Mouse (Mus musculus): ENCODE results near the gene Gmeb1.
"Not testable (repeated sequence)": the region's sequence is repeated elsewhere in the genome, so short reads cannot be mapped to it uniquely, and the experiment has no call there.

Gene Gmeb1

GRCm38 (mm10) chr4:132261514-132262357, at the start of gene Gmeb1:
TSS of gene Gmeb1 (minus strand) at chr4:132261602.
- in situ Hi-C loops (cut with MseI, MboI) = no loop called here

- in situ Hi-C loops (cut with MseI, MboI) = no loop called here
Observed at GRCm38 (mm10) chr4:132309849-132310472, 48.6 kb upstream of the Gmeb1 start.

DNA sequence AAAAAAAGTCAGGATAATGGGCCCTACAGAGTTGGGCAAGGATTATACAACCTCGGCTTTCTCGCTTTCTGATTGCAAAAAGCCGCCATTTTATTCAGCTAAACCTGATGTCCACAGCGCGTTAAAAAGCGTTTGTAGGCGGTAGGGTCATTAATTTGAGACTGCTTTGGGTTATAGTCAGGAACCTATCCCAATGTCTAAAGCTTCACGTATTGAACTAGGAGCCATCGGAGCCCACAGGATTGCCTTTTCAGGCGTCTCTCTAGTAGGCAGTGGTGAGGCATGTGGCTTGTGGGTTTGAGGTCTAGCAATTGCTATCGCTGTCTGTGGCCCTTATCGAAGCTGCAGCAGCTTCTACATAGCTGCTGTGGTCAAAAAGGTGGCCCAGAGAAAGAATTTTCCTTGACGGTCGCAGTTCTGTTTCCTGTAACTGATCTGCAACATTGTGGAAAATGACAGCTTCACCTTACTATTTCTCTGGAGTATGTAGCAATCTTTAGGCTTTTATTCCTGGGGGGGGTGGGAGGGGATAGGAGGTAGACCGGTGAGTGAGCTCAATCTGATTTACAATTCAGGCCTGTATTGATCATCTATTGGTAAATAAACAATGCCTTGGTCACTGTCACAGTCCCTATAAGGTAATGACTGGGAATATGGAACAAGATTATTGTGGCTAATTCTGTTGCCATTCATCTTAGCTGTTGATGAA, 47.9 kb upstream of the Gmeb1 start:
- in situ Hi-C loops (cut with MseI, MboI) = no loop called here

DNA sequence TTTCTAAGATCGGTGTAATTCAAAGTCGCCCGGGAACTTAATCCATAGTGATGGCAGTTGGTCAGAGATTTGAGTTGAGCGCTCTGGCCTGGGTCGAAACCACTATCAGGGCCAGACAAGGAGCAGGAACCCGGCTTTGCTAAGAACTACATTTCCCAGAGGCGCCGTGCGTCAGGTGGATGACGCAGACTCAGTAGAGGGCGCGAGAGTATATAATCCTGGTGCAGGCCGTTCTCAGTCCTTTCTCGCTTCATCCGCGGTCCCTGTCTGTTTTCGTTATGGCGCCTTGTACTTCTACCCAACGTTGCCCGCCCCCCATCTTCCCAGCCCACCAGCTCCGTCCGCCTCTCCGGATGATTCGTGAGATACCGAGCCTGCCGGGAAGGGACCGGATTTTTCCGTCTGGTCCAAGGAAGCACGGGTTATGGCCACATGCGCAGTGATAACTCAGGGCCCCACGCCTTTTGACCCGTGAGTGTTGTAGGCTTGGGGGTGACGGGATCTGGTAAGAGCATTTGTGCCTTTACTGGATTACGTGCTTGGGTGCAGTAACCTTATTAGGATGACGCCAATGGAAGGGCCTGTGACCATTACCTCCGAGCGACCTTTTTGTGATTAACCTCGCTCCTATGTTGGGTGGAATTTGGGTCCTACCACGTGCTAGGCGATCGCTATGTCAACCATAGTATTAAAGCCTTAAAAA, 47.2 kb upstream of the Gmeb1 start:
- in situ Hi-C loops (cut with MseI, MboI) = no loop called here

- in situ Hi-C loops (cut with MseI, MboI) = no loop called here
Observed at GRCm38 (mm10) chr4:132306004-132306403, 44.6 kb upstream of the Gmeb1 start.

- in situ Hi-C loops (cut with MseI, MboI) = no loop called here
Observed at GRCm38 (mm10) chr4:132305276-132305675, 43.9 kb upstream of the Gmeb1 start.

GRCm38 (mm10) chr4:132303484-132303883, 42.1 kb upstream of the Gmeb1 start:
- in situ Hi-C loops (cut with MseI, MboI) = not testable (repeated sequence)

GRCm38 (mm10) chr4:132302939-132303479, 41.6 kb upstream of the Gmeb1 start, which contains the start of gene Rab42:
TSS of gene Rab42 (minus strand) at chr4:132303385.
- in situ Hi-C loops (cut with MseI, MboI) = no loop called here

- in situ Hi-C loops (cut with MseI, MboI) = no loop called here
Observed at GRCm38 (mm10) chr4:132301965-132302938, 40.9 kb upstream of the Gmeb1 start.

- in situ Hi-C loops (cut with MseI, MboI) = no loop called here
Observed at GRCm38 (mm10) chr4:132301486-132301885, 40.1 kb upstream of the Gmeb1 start.

GRCm38 (mm10) chr4:132299849-132300248, 38.4 kb upstream of the Gmeb1 start:
- in situ Hi-C loops (cut with MseI, MboI) = no loop called here

- in situ Hi-C loops (cut with MseI, MboI) = no loop called here
Observed at GRCm38 (mm10) chr4:132295696-132296390, 34.4 kb upstream of the Gmeb1 start.

DNA sequence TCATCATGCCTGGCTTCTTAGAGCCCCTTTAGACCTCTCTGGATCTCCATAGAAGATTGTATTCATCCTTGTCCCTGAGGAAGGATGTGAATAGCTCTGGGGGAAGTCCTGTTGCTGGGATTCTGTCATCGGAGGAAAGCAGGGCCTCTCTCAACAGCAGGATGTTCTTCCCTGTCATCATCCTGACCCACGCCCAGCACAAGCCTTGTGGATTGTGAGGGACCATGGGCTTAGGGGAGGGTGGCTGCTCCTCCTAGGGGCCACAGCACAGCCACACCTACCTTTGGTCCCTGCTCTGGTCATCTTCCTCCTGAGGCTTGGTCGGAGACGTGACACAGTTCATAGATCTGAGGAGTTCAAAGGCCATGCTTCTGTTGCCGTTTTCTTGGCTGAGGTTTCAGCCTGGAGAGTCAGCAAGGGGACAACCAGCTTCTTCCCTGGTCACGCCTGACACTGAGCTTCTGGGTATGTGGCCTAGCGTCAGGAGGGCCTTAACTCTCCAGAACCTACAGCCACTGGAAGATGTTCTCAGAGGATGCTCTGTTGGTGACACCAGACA, 32.4 kb upstream of the Gmeb1 start:
- in situ Hi-C loops (cut with MseI, MboI) = no loop called here

- in situ Hi-C loops (cut with MseI, MboI) = no loop called here
Observed at GRCm38 (mm10) chr4:132292988-132293387, 31.6 kb upstream of the Gmeb1 start.

DNA sequence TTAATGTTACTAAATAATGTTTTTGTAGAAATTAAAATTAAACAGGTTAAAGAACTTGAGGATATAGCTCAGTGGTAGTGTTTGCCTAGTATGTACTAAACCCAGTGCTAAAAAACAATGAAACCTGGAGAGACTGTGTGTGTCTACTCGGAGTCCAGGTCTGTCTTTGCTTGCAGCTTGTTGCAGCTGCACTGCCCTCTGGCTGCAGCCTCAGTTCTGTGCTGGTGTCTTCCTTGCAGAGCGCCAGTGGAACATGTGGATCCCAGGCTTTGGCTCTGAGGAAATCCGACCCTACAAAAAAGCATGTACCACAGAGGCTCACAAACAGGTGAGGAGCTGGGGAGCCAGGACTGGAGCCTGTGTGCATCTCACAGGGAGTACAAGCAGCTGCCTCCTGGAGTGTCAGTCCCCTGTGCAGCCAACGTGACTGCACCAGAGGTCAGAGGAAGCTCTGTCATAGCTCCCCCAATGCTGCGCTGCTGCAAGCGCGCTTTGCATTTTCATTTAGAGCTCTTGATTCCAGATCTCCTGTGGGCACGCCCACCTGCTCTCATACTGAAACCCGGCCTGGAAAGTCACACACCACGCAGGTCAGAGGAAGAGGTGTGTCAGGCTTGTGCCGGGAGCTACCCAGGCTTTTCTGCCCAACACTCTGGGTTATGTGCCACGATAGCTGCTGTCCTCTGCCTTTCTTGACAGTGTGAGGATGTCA, 30.4 kb upstream of the Gmeb1 start:
- in situ Hi-C loops (cut with MseI, MboI) = no loop called here

DNA sequence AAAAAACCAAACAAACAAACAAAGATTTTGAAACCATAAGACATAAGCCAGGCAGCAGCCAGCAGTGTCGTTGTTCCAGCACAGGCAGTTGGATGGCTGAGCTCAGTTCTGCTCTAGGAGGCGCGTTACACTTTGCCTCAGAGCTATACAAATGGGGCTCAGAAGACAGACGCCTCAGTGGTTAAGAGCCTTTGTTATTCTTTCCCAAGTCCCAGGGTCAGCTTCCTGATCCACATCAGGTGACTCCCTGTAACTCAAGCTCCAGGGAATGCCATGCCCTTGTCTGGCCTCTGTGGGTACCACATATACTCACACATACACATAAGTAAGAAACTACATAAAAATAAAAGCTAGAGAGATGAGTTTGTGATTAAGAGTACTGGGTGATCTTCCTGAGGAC, 29.7 kb upstream of the Gmeb1 start:
- in situ Hi-C loops (cut with MseI, MboI) = no loop called here

DNA sequence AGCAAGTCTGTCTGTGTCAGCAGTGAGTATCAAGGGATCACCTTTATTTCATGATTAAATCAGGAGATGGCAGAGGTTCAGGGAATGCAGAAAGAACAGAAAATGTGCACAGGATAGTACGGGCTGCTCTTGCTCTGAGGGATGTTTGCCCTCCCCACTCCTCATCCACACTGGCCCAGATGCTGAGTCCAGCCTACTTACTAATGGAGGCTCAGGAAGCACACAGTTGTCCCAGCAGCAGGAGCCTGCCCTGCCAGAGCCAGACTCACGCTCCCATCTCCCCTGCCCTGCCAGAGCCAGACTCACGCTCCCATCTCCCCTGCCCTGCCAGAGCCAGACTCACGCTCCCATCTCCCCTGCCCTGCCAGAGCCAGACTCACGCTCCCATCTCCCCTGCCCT, 27.4 kb upstream of the Gmeb1 start:
- in situ Hi-C loops (cut with MseI, MboI) = not testable (repeated sequence)

- in situ Hi-C loops (cut with MseI, MboI) = no loop called here
Observed at GRCm38 (mm10) chr4:132275949-132276348, 14.5 kb upstream of the Gmeb1 start.

All from mouse trophoblast stem cell (cell line).